Mouse (Mus musculus): ENCODE results near the gene Slamf8. TPM values are rescaled to one million over a fixed set of nuclear protein-coding genes. Genes with fewer than 3 reads are reported as not detected.
A peak's percentile ranks its signal among the peaks of the same experiment; 100 is the strongest.

Gene Slamf8
- polyA plus RNA-seq, 1 experiment from 2014 or later, result not detected

GRCm38 (mm10) chr1:172614654-172615053 lies 24.3 kb upstream of the Slamf8 start:
- Histone ChIP-seq H3K36me3 (ENCODE audit: control insufficient read depth, insufficient read depth, low read length) (no peaks in the 10 kb centered on the region), H3K9ac (ENCODE audit: low read depth, low read length) (no peak overlapping the region), H3K27ac (ENCODE audit: low read depth, low read length) (no peak overlapping the region), H3K9me3 (ENCODE audit: control insufficient read depth, low read length) (no peaks in the 10 kb centered on the region), H3K4me2 (no peak overlapping the region), H3K4me1 (replicated peaks; ENCODE audit: control insufficient read depth, insufficient read depth, low read length) (no peaks in the 10 kb centered on the region), H3K4me3 (ENCODE audit: low read depth, low read length) (no peak overlapping the region), H3K27me3 (replicated peaks; ENCODE audit: control insufficient read depth, insufficient read depth, low read length) (0 out of 2 replicates have a peak, but pooled peaks cover 3% of the 10 kb centered on the region)
- DNase-seq (ENCODE audit: low spot score) (no peak), ATAC-seq (replicated peaks; ENCODE audit: low FRiP score) (no peak)
- 85% methylated on average over 10 of the region's 10 CpGs for WGBS

- DNase-seq (ENCODE audit: low spot score), result no peak
- H3K9ac ChIP-seq (ENCODE audit: low read depth, low read length), result no peak overlapping the region
- ATAC-seq (replicated peaks; ENCODE audit: low FRiP score), result no peak
- 0 out of 2 replicates have a peak, but pooled peaks cover 3% of the 10 kb centered on the region for H3K27me3 ChIP-seq (replicated peaks; ENCODE audit: control insufficient read depth, insufficient read depth, low read length)
- 40% methylated on average over 1 of the region's 1 CpGs for WGBS
- no peak overlapping the region for H3K4me3 ChIP-seq (ENCODE audit: low read depth, low read length)
- H3K36me3 ChIP-seq (ENCODE audit: control insufficient read depth, insufficient read depth, low read length), result no peaks in the 10 kb centered on the region
- H3K9me3 ChIP-seq (ENCODE audit: control insufficient read depth, low read length), result no peaks in the 10 kb centered on the region
- no peak overlapping the region for H3K4me2 ChIP-seq
- H3K27ac ChIP-seq (ENCODE audit: low read depth, low read length), result no peak overlapping the region
- H3K4me1 ChIP-seq (replicated peaks; ENCODE audit: control insufficient read depth, insufficient read depth, low read length), result no peaks in the 10 kb centered on the region
These were observed 22.4 kb upstream of the Slamf8 start for GRCm38 (mm10) chr1:172612745-172613144.

GRCm38 (mm10) chr1:172611304-172611703 lies 20.9 kb upstream of the Slamf8 start:
- DNase-seq (ENCODE audit: low spot score) (no peak), ATAC-seq (replicated peaks; ENCODE audit: low FRiP score) (no peak)
- H3K9ac ChIP-seq (ENCODE audit: low read depth, low read length), result no peak overlapping the region
- no peak overlapping the region for H3K27ac ChIP-seq (ENCODE audit: low read depth, low read length)
- H3K4me3 ChIP-seq (ENCODE audit: low read depth, low read length), result no peak overlapping the region
- H3K9me3 ChIP-seq (ENCODE audit: control insufficient read depth, low read length), result no peaks in the 10 kb centered on the region
- no peaks in the 10 kb centered on the region for H3K27me3 ChIP-seq (replicated peaks; ENCODE audit: control insufficient read depth, insufficient read depth, low read length)
- no peaks in the 10 kb centered on the region for H3K36me3 ChIP-seq (ENCODE audit: control insufficient read depth, insufficient read depth, low read length)
- H3K4me2 ChIP-seq, result no peak overlapping the region
- WGBS, result 70% methylated on average over 10 of the region's 10 CpGs
- no peaks in the 10 kb centered on the region for H3K4me1 ChIP-seq (replicated peaks; ENCODE audit: control insufficient read depth, insufficient read depth, low read length)

GRCm38 (mm10) chr1:172602326-172602725 lies 12.0 kb upstream of the Slamf8 start, which contains the start of gene Fcrl6:
Fcrl6 (minus strand) TSS chr1:172602551.
- Histone ChIP-seq H3K4me2 (no peak within 1 kb of the TSS), H3K9ac (ENCODE audit: low read depth, low read length) (no peak within 1 kb of the TSS), H3K4me1 (replicated peaks; ENCODE audit: control insufficient read depth, insufficient read depth, low read length) (no peaks in the 10 kb centered on the region), H3K27me3 (replicated peaks; ENCODE audit: control insufficient read depth, insufficient read depth, low read length) (no peaks in the 10 kb centered on the region), H3K36me3 (ENCODE audit: control insufficient read depth, insufficient read depth, low read length) (no peaks in the 10 kb centered on the region), H3K9me3 (ENCODE audit: control insufficient read depth, low read length) (no peaks in the 10 kb centered on the region), H3K27ac (ENCODE audit: low read depth, low read length) (no peak within 1 kb of the TSS), H3K4me3 (ENCODE audit: low read depth, low read length) (no peak within 1 kb of the TSS)
- 33% methylated on average over 1 of the region's 1 CpGs for WGBS
- no peak for ATAC-seq (replicated peaks; ENCODE audit: low FRiP score)
- no peak for DNase-seq (ENCODE audit: low spot score)

GRCm38 (mm10) chr1:172594495-172594894 lies 4.1 kb upstream of the Slamf8 start:
- no peak for ATAC-seq (replicated peaks; ENCODE audit: low FRiP score)
- H3K4me1 ChIP-seq (replicated peaks; ENCODE audit: control insufficient read depth, insufficient read depth, low read length), result no peaks in the 10 kb centered on the region
- no peak overlapping the region for H3K4me3 ChIP-seq (ENCODE audit: low read depth, low read length)
- no peaks in the 10 kb centered on the region for H3K27me3 ChIP-seq (replicated peaks; ENCODE audit: control insufficient read depth, insufficient read depth, low read length)
- H3K9ac ChIP-seq (ENCODE audit: low read depth, low read length), result no peak overlapping the region
- no peaks in the 10 kb centered on the region for H3K9me3 ChIP-seq (ENCODE audit: control insufficient read depth, low read length)
- DNase-seq (ENCODE audit: low spot score), result no peak
- no peaks in the 10 kb centered on the region for H3K36me3 ChIP-seq (ENCODE audit: control insufficient read depth, insufficient read depth, low read length)
- no peak overlapping the region for H3K4me2 ChIP-seq
- H3K27ac ChIP-seq (ENCODE audit: low read depth, low read length), result no peak overlapping the region

- Histone ChIP-seq H3K4me2 (no peak overlapping the region), H3K27me3 (replicated peaks; ENCODE audit: control insufficient read depth, insufficient read depth, low read length) (no peaks in the 10 kb centered on the region), H3K36me3 (ENCODE audit: control insufficient read depth, insufficient read depth, low read length) (no peaks in the 10 kb centered on the region), H3K27ac (ENCODE audit: low read depth, low read length) (no peak overlapping the region), H3K4me3 (ENCODE audit: low read depth, low read length) (no peak overlapping the region), H3K4me1 (replicated peaks; ENCODE audit: control insufficient read depth, insufficient read depth, low read length) (no peaks in the 10 kb centered on the region), H3K9me3 (ENCODE audit: control insufficient read depth, low read length) (no peaks in the 10 kb centered on the region), H3K9ac (ENCODE audit: low read depth, low read length) (no peak overlapping the region)
- WGBS, result 58% methylated on average over 2 of the region's 2 CpGs
- no peak for DNase-seq (ENCODE audit: low spot score)
- no peak for ATAC-seq (replicated peaks; ENCODE audit: low FRiP score)
These were observed 3.6 kb upstream of the Slamf8 start for GRCm38 (mm10) chr1:172593956-172594355.

- no peak overlapping the region for H3K27ac ChIP-seq (ENCODE audit: low read depth, low read length)
- ATAC-seq (replicated peaks; ENCODE audit: low FRiP score), result no peak
- H3K36me3 ChIP-seq (ENCODE audit: control insufficient read depth, insufficient read depth, low read length), result no peaks in the 10 kb centered on the region
- H3K4me1 ChIP-seq (replicated peaks; ENCODE audit: control insufficient read depth, insufficient read depth, low read length), result no peaks in the 10 kb centered on the region
- no peak overlapping the region for H3K4me3 ChIP-seq (ENCODE audit: low read depth, low read length)
- no peaks in the 10 kb centered on the region for H3K27me3 ChIP-seq (replicated peaks; ENCODE audit: control insufficient read depth, insufficient read depth, low read length)
- WGBS, result 56% methylated on average over 3 of the region's 3 CpGs
- no peak for DNase-seq (ENCODE audit: low spot score)
- H3K4me2 ChIP-seq, result no peak overlapping the region
- H3K9me3 ChIP-seq (ENCODE audit: control insufficient read depth, low read length), result no peaks in the 10 kb centered on the region
- no peak overlapping the region for H3K9ac ChIP-seq (ENCODE audit: low read depth, low read length)
These were observed 3.0 kb upstream of the Slamf8 start for GRCm38 (mm10) chr1:172593321-172593720.

- Histone ChIP-seq H3K27me3 (replicated peaks; ENCODE audit: control insufficient read depth, insufficient read depth, low read length) (peaks cover 16% of the 10 kb centered on the region), H3K9ac (ENCODE audit: low read depth, low read length) (no peak overlapping the region), H3K4me3 (ENCODE audit: low read depth, low read length) (no peak overlapping the region), H3K9me3 (ENCODE audit: control insufficient read depth, low read length) (no peaks in the 10 kb centered on the region), H3K4me1 (replicated peaks; ENCODE audit: control insufficient read depth, insufficient read depth, low read length) (no peaks in the 10 kb centered on the region), H3K36me3 (ENCODE audit: control insufficient read depth, insufficient read depth, low read length) (no peaks in the 10 kb centered on the region), H3K27ac (ENCODE audit: low read depth, low read length) (no peak overlapping the region), H3K4me2 (no peak overlapping the region)
- ATAC-seq (replicated peaks; ENCODE audit: low FRiP score) (no peak), DNase-seq (ENCODE audit: low spot score) (peak; percentile 31)
- 36% methylated on average over 26 of the region's 26 CpGs for WGBS
These were observed 4.5 kb downstream of the Slamf8 start for GRCm38 (mm10) chr1:172585612-172586567.

- Histone ChIP-seq H3K4me3 (ENCODE audit: low read depth, low read length) (no peak overlapping the region), H3K27ac (ENCODE audit: low read depth, low read length) (no peak overlapping the region), H3K9me3 (ENCODE audit: control insufficient read depth, low read length) (no peaks in the 10 kb centered on the region), H3K27me3 (replicated peaks; ENCODE audit: control insufficient read depth, insufficient read depth, low read length) (peaks cover 16% of the 10 kb centered on the region), H3K4me1 (replicated peaks; ENCODE audit: control insufficient read depth, insufficient read depth, low read length) (no peaks in the 10 kb centered on the region), H3K9ac (ENCODE audit: low read depth, low read length) (no peak overlapping the region), H3K36me3 (ENCODE audit: control insufficient read depth, insufficient read depth, low read length) (no peaks in the 10 kb centered on the region), H3K4me2 (no peak overlapping the region)
- no peak for ATAC-seq (replicated peaks; ENCODE audit: low FRiP score)
- 49% methylated on average over 4 of the region's 4 CpGs for WGBS
- DNase-seq (ENCODE audit: low spot score), result no peak
These were observed 5.3 kb downstream of the Slamf8 start for GRCm38 (mm10) chr1:172585026-172585425.
